Mouse (Mus musculus) liver, postnatal 0 days (tissue): ENCODE results near the gene Bok.

Source experiments
- CTCF ChIP-seq: sonication (generic); IDR thresholded peaks from 2 replicates; pipeline ENCODE4 v1.5.1; 2016; ENCODE audit warnings: antibody characterized with exemption, low read depth
- EP300 ChIP-seq: IDR thresholded peaks from 2 replicates; pipeline ENCODE4 v1.6.1; 2016; ENCODE audit warnings: antibody characterized with exemption, low read depth, mild to moderate bottlenecking

DNA sequence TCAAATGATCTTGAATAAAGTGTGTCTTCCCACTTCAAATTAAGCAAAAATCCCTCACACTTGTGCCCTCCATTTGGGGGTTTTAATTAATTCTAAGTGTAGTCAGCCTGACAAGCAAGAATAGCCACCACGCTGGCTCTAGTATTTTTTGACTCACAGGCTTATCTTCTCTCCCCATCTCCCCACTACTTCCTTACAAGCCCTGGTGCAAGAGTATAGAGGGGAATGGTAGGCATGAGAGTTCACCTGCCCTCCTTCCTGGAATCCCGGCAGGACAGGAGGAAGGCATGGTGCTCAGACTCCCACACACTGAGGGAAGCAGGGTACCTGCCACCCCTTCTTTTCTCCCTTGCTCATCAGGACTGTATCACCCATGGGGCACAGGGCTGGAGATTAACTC, 31.2 kb upstream of the Bok start:
- TF ChIP-seq CTCF (no peak), EP300 (no peak)
